Mouse (Mus musculus) intestine, embryonic 16.5 days (tissue): ENCODE data around the gene Asb16. TPM values are rescaled to one million over a fixed set of nuclear protein-coding genes. Genes with fewer than 3 reads are reported as not detected.

Experiments used
- ATAC-seq: fragments of 200-750 bp; cut with Nextera tagmentation; 2 replicates; pipeline ENCODE4 v1.8.0; 2017; ENCODE audit warnings: moderate TSS enrichment, moderate library complexity
- H3K27ac ChIP-seq: fragments of 300-500 bp; sonication (generic); 2 replicates; pipeline ENCODE4 v1.5.1; 2014; ENCODE audit warnings: mild to moderate bottlenecking, low read length
- H3K27me3 ChIP-seq: fragments of 300-500 bp; sonication (generic); replicated peaks from 2 replicates; pipeline ENCODE4 v1.6.1; 2014; ENCODE audit warnings: low read length, control low read depth, mixed read lengths; ENCODE audit not compliant: control insufficient read depth, insufficient read depth
- H3K36me3 ChIP-seq: fragments of 300-500 bp; sonication (generic); 2 replicates; pipeline ENCODE4 v1.6.1; 2014; ENCODE audit warnings: low read length, control low read depth; ENCODE audit not compliant: control insufficient read depth, insufficient read depth
- H3K4me1 ChIP-seq: fragments of 300-500 bp; sonication (generic); 2 replicates; pipeline ENCODE4 v1.6.1; 2014; ENCODE audit warnings: low read length, control low read depth, mixed read lengths; ENCODE audit not compliant: control insufficient read depth, insufficient read depth
- H3K4me2 ChIP-seq: fragments of 300-500 bp; sonication (generic); 2 replicates; pipeline ENCODE4 v1.6.1; 2014; ENCODE audit warnings: low read depth, low read length, control low read depth
- H3K4me3 ChIP-seq: fragments of 300-500 bp; sonication (generic); 2 replicates; pipeline ENCODE4 v1.5.1; 2014; ENCODE audit warnings: mild to moderate bottlenecking, low read length
- H3K9ac ChIP-seq: fragments of 300-500 bp; sonication (generic); 2 replicates; pipeline ENCODE4 v1.6.1; 2014; ENCODE audit warnings: low read depth, low read length
- H3K9me3 ChIP-seq: fragments of 300-500 bp; sonication (generic); 2 replicates; pipeline ENCODE4 v1.6.1; 2016; ENCODE audit warnings: low read length, control low read depth; ENCODE audit not compliant: control insufficient read depth
- WGBS: fragments of 180-500 bp; shearing (Covaris S2); extraction: QIAGEN DNeasy Blood & Tissue Kit; methylation state at CpG from one replicate; pipeline ENCODE4 v1.1.7; 2014; 5-methylcytosine and 5-hydroxymethylcytosine counted together
- polyA plus RNA-seq: library from polyadenylated mRNA; unstranded; fragments of >200 nt; fragmentation: Nextera tagmentation; extraction: Ambion mirVana; gene quantifications from 2 replicates; pipeline ENCODE4 v1.2.1, GENCODE M21; 2015

Gene Asb16
- polyA plus RNA-seq: 0.05 TPM in 2 replicates

GRCm38 (mm10) chr11:102268520-102269244 lies at the start of gene Asb16:
Gene Asb16 (plus strand): TSS chr11:102268743.
- H3K9me3 ChIP-seq: no peaks in the 10 kb centered on the region
- peaks cover 5% of the 10 kb centered on the region for H3K4me1 ChIP-seq
- ATAC-seq: no peak
- no peak within 1 kb of the TSS for H3K4me2 ChIP-seq
- H3K9ac ChIP-seq: peak within 1 kb of the TSS; percentile 19; the same call in 1 of the 2 replicates
- no peak within 1 kb of the TSS for H3K27ac ChIP-seq
- H3K27me3 ChIP-seq: no peaks in the 10 kb centered on the region
- H3K36me3 ChIP-seq: 0 out of 2 replicates have a peak, but pooled peaks cover 4% of the 10 kb centered on the region
- no peak within 1 kb of the TSS for H3K4me3 ChIP-seq
- 89% methylated on average over 12 of the region's 12 CpGs for WGBS

DNA sequence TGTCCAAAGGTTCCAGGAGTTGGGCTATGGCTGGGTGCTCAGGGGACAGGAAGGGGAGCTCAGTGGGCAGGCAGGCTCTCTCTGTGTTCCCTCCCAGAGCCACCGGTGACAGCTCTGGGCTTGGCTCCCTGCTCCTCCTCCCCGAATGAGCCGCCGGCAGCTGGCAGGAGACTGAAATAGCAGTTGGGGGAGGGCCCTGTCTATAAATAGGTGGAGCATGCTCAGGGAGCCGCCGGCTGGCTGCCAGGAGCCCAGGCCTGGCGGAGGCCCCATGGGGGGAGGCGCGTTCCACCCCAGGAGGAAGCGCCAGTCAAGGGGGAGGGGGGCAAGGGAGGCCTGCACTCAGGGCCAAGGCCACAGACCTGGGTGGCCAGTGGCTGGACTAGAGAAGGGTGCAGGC lies 49.8 kb upstream of the Asb16 start:
- no peaks in the 10 kb centered on the region for H3K27me3 ChIP-seq
- peaks cover 82% of the 10 kb centered on the region for H3K4me1 ChIP-seq
- H3K9ac ChIP-seq: peak overlapping the region; percentile 76
- H3K27ac ChIP-seq: peak overlapping the region; percentile 93
- H3K4me2 ChIP-seq: peak overlapping the region; percentile 90
- no peaks in the 10 kb centered on the region for H3K9me3 ChIP-seq
- no peaks in the 10 kb centered on the region for H3K36me3 ChIP-seq
- peak overlapping the region; percentile 59 for H3K4me3 ChIP-seq
- ATAC-seq: peak; percentile 86
- WGBS: 0% methylated on average over 10 of the region's 10 CpGs

DNA sequence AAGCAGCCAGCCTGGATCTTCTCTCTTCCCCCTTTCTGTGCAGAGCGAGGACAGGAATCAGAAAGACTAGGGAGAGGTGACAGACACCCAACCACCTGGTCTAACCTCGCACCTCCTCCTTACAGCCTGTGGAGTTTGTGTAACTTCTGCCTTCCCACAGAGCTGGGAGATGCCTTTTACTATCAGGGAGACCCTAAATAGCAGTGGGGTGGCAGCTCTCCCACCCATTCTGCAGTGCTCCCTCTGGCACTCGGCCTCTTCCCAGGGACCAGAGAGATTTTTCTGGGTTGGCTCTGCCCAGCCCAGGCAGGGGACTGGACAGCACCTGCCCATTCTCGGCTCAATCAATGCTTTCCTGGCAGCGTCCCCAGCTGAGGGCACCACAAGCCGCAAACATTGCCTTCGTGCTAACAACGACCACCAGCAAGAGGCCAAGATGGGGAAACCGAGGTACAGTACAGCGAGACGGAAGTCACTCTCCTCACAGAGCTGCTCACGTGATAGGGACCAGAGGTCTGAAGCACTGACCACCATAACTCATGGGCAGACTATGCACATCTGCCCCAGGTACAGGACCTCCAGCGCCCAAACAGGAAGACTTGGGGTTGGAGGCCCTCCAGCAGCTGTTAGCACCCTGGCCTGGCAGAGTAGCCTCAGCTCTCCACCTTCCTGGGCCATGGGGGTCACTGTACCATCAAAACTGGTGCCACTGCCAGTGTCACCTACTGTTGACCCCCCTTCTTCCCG lies 49.1 kb upstream of the Asb16 start:
- 51% methylated on average over 14 of the region's 14 CpGs for WGBS
- no peaks in the 10 kb centered on the region for H3K9me3 ChIP-seq
- no peaks in the 10 kb centered on the region for H3K27me3 ChIP-seq
- no peaks in the 10 kb centered on the region for H3K36me3 ChIP-seq
- H3K4me3 ChIP-seq: peak overlapping the region; percentile 59
- peak overlapping the region; percentile 63 for H3K9ac ChIP-seq
- H3K4me1 ChIP-seq: peaks cover 79% of the 10 kb centered on the region
- peak overlapping the region; percentile 93 for H3K27ac ChIP-seq
- H3K4me2 ChIP-seq: peak overlapping the region; percentile 90
- ATAC-seq: peak; percentile 7

- Histone ChIP-seq H3K9ac (peak overlapping the region; percentile 63; the same call in 1 of the 2 replicates), H3K4me2 (no peak overlapping the region), H3K4me1 (peaks cover 79% of the 10 kb centered on the region), H3K4me3 (no peak overlapping the region), H3K27me3 (no peaks in the 10 kb centered on the region), H3K27ac (peak overlapping the region; percentile 93), H3K36me3 (no peaks in the 10 kb centered on the region), H3K9me3 (no peaks in the 10 kb centered on the region)
- no peak for ATAC-seq
- 59% methylated on average over 4 of the region's 4 CpGs for WGBS
Observed at GRCm38 (mm10) chr11:102219994-102220346, 48.6 kb upstream of the Asb16 start.

GRCm38 (mm10) chr11:102220451-102220850 lies 48.1 kb upstream of the Asb16 start:
- WGBS: 56% methylated on average over 6 of the region's 6 CpGs
- H3K4me2 ChIP-seq: no peak overlapping the region
- no peaks in the 10 kb centered on the region for H3K36me3 ChIP-seq
- H3K9me3 ChIP-seq: no peaks in the 10 kb centered on the region
- peaks cover 79% of the 10 kb centered on the region for H3K4me1 ChIP-seq
- no peak overlapping the region for H3K27ac ChIP-seq
- no peak for ATAC-seq
- H3K4me3 ChIP-seq: no peak overlapping the region
- H3K27me3 ChIP-seq: no peaks in the 10 kb centered on the region
- no peak overlapping the region for H3K9ac ChIP-seq

- Histone ChIP-seq H3K4me3 (no peak overlapping the region), H3K27ac (no peak overlapping the region), H3K4me1 (peaks cover 72% of the 10 kb centered on the region), H3K27me3 (no peaks in the 10 kb centered on the region), H3K36me3 (no peaks in the 10 kb centered on the region), H3K9ac (peak overlapping the region; percentile 30; the same call in 1 of the 2 replicates), H3K9me3 (no peaks in the 10 kb centered on the region), H3K4me2 (no peak overlapping the region)
- ATAC-seq: no peak
- WGBS: 82% methylated on average over 8 of the region's 8 CpGs
Observed at GRCm38 (mm10) chr11:102221243-102221953, 47.1 kb upstream of the Asb16 start.

DNA sequence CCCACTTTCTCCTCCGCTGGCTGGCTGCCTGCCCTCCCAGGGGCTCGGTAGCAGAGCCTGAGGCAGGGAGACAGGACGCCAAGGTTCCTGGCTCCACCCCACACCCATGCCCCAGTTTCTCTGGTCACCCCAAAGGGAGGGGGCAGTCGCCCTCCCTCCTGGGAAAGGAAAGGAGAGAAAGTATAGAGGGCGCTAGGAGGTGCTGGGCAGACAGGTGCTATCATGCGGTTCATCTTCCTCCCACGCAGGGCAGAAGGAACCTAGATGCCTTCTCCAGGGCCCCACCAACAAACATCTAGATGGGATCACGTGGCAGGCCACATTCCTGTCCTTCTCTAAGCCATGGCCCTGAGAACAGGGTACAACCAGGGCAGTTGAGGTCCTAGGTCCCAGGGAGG lies 46.6 kb upstream of the Asb16 start:
- H3K9ac ChIP-seq: peak overlapping the region; percentile 30; the same call in 1 of the 2 replicates
- H3K9me3 ChIP-seq: no peaks in the 10 kb centered on the region
- no peak overlapping the region for H3K27ac ChIP-seq
- no peaks in the 10 kb centered on the region for H3K36me3 ChIP-seq
- WGBS: 63% methylated on average over 8 of the region's 8 CpGs
- peaks cover 68% of the 10 kb centered on the region for H3K4me1 ChIP-seq
- H3K4me3 ChIP-seq: no peak overlapping the region
- no peak for ATAC-seq
- H3K4me2 ChIP-seq: no peak overlapping the region
- H3K27me3 ChIP-seq: no peaks in the 10 kb centered on the region

- no peaks in the 10 kb centered on the region for H3K36me3 ChIP-seq
- H3K4me1 ChIP-seq: peaks cover 67% of the 10 kb centered on the region
- WGBS: 34% methylated on average over 6 of the region's 6 CpGs
- no peaks in the 10 kb centered on the region for H3K9me3 ChIP-seq
- no peak overlapping the region for H3K4me3 ChIP-seq
- no peaks in the 10 kb centered on the region for H3K27me3 ChIP-seq
- no peak overlapping the region for H3K4me2 ChIP-seq
- no peak for ATAC-seq
- 0 out of 2 replicates have a peak overlapping the region, but pooled peaks have one; percentile 22 for H3K9ac ChIP-seq
- no peak overlapping the region for H3K27ac ChIP-seq
Observed at GRCm38 (mm10) chr11:102223166-102223565, 45.4 kb upstream of the Asb16 start.

DNA sequence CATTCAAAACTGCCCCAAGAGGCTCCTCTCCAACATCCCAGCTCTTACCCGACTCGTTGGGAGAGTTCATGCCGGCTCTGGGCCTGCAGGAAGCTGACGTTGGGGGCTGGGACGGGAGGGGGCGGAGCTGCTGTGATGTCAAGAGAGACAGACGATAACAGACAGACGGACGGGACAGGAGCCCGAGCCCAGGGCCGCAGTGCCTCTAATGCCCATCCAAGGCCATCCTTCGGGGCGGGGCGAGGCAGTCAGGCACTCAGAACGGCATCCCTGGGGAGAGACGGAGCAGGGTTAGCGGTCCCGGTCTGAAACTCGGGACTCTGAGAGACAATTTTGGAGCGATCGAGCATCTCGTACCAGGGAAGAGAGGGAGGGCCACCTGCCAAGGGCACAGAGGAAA lies 43.9 kb upstream of the Asb16 start:
- H3K27me3 ChIP-seq: no peaks in the 10 kb centered on the region
- no peaks in the 10 kb centered on the region for H3K9me3 ChIP-seq
- ATAC-seq: no peak
- 15% methylated on average over 22 of the region's 22 CpGs for WGBS
- H3K27ac ChIP-seq: no peak overlapping the region
- H3K4me2 ChIP-seq: peak overlapping the region; percentile 29
- peak overlapping the region; percentile 7; the same call in 1 of the 2 replicates for H3K4me3 ChIP-seq
- peaks cover 63% of the 10 kb centered on the region for H3K4me1 ChIP-seq
- H3K36me3 ChIP-seq: no peaks in the 10 kb centered on the region
- peak overlapping the region; percentile 42 for H3K9ac ChIP-seq
